Mouse (Mus musculus): ENCODE measurements around the gene Fbxo28.

DNA sequence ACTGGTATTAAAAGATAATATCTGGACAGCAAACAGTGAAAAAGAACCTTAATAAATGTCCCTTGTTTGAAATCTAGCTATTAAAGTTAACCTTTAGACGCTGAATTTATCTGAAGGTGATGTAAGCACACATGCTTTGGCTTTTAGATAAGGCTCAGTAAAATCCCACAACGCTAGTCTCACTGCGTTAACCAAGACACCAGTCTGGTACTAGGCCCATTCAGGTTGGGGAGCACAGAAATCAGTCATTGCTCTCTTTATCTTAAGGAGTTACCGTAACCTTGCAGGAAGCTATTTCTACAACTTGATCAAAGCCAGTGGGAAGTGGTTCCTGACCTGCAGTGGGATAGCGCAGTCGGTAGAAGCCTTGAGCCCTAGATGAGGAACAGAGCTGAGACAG, 66.3 kb downstream of the Fbxo28 start:
- no peak for TF ChIP-seq CTCF (IDR thresholded peaks at IDR 0.05; ENCODE audit: low read depth)
- TF ChIP-seq EP300 (IDR thresholded peaks at IDR 0.05; ENCODE audit: low read depth) = no peak
